Mouse (Mus musculus): Measurements from ENCODE around the gene Vps45. TPM values are rescaled to one million over a fixed set of nuclear protein-coding genes. Genes with fewer than 3 reads are reported as not detected.
"Not testable (repeated sequence)": the region's sequence is repeated elsewhere in the genome, so short reads cannot be mapped to it uniquely, and the experiment has no call there.

The Vps45 gene
- total RNA-seq, 2 experiments from 2014 or later = 41.9 to 42.2 TPM

DNA sequence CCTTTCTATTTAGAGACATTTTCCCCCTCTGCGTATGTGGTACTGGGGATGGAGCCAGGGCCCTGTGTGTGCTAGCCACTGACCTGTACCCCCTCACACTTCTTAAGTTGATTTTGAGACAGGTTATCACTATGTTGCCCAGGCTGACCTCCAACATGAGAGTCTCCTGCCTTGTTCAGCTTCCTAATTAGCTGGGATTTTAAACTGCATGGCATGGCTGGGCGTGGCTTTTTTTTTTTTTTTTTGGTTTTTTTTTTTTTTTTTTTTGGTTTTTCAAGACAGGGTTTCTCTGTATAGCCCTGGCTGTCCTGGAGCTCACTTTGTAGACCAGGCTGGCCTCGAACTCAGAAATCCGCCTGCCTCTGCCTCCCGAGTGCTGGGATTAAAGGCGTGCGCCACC, 80.7 kb downstream of the Vps45 start:
- DNase-seq (ENCODE audit: low spot score in 2 of 2) = not testable (repeated sequence)

GRCm38 (mm10) chr3:95977079-95977478, 81.2 kb downstream of the Vps45 start:
- no peak for DNase-seq (ENCODE audit: low spot score in 2 of 2)

DNA sequence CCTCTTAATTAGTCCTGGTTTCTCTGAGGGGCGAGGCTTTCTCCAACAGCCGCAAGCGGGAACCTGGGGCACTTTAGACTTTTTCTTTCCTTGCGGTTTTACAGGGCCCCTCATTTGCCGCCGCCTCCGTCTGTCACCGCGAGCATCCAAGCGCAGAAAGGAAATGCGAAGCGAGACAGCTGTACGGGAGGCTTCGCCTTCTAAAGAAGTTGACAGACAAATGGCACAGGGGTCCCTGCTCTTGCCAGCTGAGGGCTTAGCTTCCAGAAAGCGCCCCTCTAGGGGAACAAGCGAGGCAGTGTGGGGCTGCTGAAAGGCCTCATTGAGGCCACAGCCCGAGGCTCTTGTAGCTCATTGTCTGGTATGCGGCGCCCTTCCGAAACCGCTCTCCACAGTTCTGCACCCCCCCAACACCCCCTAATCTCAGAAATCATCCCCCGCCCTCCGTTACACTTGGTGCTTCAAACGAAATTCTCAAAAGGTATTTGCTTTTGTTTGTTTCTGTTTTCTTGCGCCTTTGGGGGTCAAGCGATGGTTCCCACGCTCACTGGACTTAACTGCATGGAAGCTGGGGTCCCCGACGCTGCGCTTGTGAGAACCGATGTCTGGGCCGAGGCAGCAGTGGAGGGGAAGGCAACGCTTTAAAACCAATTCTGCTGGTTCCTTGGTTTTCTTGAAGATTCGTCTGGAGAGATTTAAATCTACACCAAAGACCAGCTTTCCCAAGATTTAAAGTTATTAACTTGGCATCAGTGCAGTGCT, 85.2 kb downstream of the Vps45 start:
- peak; percentile 48 to 64 for DNase-seq (ENCODE audit: low spot score in 2 of 2)

DNA sequence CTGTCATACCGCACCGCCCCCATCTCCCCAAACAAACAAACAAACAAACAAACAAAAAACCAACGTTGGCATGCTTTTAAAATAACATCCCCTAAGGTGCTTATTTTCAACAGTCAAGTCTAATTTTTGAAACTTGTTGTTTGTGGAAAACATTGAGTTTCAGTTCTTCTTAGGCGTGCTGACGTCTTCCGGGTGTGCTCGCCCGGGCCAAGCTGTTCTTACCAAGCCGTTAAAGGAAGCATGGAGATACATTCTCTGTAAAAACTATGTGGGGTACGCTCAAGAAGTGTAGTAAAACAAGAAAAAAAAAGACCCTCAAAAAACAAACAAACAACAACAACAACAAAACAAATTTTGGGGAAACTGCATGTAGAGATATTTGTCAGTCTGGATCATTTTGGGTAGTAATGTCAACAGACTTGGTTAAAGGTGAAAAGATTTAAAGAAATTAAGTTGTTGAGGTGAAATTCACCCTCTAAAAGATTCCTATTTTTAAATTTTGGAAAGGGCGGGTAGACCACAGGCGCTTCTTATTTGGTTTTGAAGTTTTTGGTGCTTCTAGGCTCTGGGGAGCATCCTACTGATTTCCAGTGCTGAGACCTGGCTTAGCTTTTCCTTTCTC, 85.9 kb downstream of the Vps45 start:
- no peak for DNase-seq (ENCODE audit: low spot score in 2 of 2)

- DNase-seq (ENCODE audit: low spot score in 2 of 2) = not testable (repeated sequence)
Observed at GRCm38 (mm10) chr3:95970661-95971060, 87.6 kb downstream of the Vps45 start.

DNA sequence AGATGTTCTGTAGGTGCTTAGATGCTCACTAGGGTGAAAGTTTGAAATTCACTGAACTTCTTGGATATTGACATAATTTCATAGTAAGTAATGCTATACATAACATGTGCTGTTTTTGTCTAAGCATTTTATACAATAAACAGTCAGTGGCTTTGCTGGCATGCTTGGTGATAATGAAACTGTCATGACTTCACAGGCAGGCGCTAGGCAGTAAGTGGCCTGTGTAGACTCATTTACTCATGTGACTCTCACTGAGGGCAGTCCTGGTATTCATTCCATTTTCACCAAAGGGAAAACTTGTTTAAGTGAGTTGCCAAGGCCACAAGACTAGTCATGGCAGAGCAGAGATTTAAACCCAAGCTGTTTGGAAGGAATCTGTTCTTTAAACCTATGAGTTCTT, 89.0 kb downstream of the Vps45 start:
- DNase-seq (ENCODE audit: low spot score in 2 of 2) = no peak

- peak; percentile 42 to 57 for DNase-seq (ENCODE audit: low spot score in 2 of 2)
Observed at GRCm38 (mm10) chr3:95965518-95966451, 92.5 kb downstream of the Vps45 start.

- DNase-seq (ENCODE audit: low spot score in 2 of 2) = no peak
Observed at GRCm38 (mm10) chr3:95963681-95964080, 94.6 kb downstream of the Vps45 start.

- DNase-seq (ENCODE audit: low spot score in 2 of 2) = no peak
Observed at GRCm38 (mm10) chr3:95963230-95963629, 95.0 kb downstream of the Vps45 start.

- not testable (repeated sequence) for DNase-seq (ENCODE audit: low spot score in 2 of 2)
Observed at GRCm38 (mm10) chr3:95962182-95962581, 96.1 kb downstream of the Vps45 start.

- DNase-seq (ENCODE audit: low spot score in 2 of 2) = no peak
Observed at GRCm38 (mm10) chr3:95959807-95960206, 98.5 kb downstream of the Vps45 start.

DNA sequence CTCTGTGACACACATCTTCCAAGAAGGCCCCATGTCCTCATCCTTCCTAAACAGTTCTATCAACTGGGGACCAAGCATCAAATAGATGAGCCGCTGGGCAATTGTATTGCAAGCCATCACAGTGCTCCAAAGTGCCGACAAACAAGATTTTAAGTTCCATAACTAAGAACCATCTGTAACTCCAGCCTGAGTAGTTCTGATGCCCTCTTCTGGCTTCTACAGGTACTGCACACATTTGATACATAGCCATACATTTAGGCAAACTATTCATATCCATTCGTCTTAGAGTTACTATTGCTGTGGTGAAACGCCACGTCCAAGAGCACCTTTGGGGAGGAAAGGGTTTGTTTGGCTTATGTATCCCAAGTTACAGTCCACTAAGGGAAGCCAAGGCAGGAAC, 99.2 kb downstream of the Vps45 start:
- DNase-seq (ENCODE audit: low spot score in 2 of 2) = no peak

DNA sequence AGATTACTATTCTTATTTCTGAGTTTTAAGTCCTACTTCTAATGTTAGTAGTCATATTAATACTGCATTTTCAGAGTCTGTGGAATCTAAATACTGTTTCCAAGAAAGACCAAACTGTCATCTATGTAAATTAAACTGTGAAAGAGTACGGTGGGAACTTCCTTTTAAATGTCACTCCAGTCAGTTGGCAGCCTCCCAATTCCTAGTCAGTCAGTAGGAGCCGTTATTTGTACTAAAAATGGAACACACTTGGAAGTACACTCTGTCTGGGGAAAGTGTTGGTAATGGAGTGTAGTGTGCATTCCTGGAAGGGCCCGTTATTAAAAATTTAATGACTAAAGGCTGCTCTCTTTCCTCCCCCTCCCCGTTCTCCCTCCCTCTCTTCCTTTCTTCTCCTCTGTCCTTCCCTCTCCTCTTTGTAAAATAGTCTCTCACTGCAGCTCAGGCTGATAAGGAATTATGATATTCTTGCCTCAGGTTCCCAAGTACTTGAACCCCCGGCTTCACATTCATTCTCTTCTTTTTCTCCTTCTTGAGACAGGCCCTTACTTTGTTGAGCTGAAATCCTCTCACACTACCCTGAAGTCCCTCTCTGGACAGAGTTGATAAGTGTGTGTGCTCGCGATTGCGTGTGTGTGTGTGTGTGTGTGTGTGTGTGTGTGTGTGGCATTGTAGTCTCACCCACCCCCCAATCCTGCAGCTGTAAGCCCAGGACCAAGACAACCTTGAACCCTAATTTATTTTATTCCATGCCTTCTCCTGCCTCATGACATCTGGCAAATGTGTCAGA, 100.7 kb downstream of the Vps45 start:
- peak in 1 of 2 experiments; percentile 32 for DNase-seq (ENCODE audit: low spot score in 2 of 2)

DNA sequence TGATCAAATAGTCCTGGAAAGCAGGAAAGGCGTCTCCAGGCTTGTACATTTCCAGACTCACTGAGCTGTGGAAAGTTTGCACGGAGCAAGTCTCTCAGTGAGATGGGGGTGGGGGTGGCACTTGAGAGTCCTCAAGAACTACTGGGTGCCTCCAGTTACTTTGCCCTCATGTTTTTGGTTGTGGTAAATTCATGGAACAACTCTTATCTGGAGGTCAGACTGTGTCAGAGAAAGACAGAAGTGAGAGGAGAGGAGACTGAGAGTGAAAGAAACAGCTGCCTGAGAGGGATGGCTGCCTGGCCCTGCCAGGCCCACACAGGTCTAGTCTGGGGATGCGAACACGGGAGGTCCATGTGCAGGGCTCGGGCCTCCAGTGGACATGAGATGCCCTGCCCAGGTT, 102.9 kb downstream of the Vps45 start:
- no peak for DNase-seq (ENCODE audit: low spot score in 2 of 2)

- DNase-seq (ENCODE audit: low spot score in 2 of 2) = not testable (repeated sequence)
Observed at GRCm38 (mm10) chr3:95954648-95955173, 103.6 kb downstream of the Vps45 start.

- no peak for DNase-seq (ENCODE audit: low spot score in 2 of 2)
Observed at GRCm38 (mm10) chr3:95953522-95953921, 104.7 kb downstream of the Vps45 start.

GRCm38 (mm10) chr3:95953023-95953422, 105.2 kb downstream of the Vps45 start:
- no peak for DNase-seq (ENCODE audit: low spot score in 2 of 2)

- DNase-seq (ENCODE audit: low spot score in 2 of 2) = not testable (repeated sequence)
Observed at GRCm38 (mm10) chr3:95951566-95951965, 106.7 kb downstream of the Vps45 start.

DNA sequence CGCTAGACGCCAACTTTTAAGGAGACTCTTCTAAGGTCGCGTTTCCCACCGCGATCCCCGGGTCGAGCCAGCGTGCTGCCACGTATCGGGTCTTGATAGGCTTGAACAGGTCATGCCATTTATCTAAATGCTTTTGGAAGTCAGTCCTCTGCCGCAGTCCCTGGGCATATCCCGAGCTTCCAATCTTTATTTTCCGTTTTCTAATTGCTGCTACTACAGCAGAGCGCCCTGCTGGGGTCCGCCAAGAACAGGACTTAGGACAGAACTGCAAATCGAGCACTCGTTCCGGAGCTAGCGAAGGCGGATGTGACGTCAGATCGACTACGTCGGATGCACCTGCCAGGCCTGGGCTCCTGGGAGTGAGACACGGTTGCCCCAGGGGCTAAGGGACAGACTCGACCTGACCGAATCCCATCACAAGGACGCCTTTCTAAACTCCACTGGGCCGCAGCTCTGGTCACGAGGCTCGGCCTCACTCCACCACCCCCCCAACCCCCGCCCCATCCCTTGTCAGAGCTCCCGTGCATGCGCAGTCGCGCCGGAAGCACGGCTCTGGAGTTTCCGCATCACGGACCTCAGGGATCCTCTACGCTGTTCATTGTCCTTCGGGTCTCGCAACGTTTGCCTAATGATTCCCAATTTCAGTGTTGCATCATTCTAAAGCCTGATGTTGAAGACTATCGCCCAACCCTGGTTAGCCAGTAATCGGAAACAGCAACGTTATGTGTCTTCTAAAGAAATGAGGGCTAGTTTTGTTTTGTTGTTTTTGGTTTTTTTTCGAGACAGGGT, 107.3 kb downstream of the Vps45 start:
- peak; percentile 90 for DNase-seq (ENCODE audit: low spot score in 2 of 2)
